Mouse (Mus musculus) hindbrain, embryonic 12.5 days (tissue): ENCODE measurements at regions not wholly inside any gene's neighbourhood (a gene's known extent, or its start where the extent isn't known, plus 50 kb on each side); places are given as distances from the start of the nearest gene placed in this dataset.
A peak's percentile ranks its signal among the peaks of the same experiment; 100 is the strongest.

ENCODE experiments used
- ATAC-seq: fragments of 200-750 bp; cut with Nextera tagmentation; 2 replicates; pipeline ENCODE4 v1.8.0; 2017; ENCODE audit warnings: moderate TSS enrichment; ENCODE audit not compliant: low FRiP score
- H3K27ac ChIP-seq: fragments of 300-500 bp; sonication (generic); 2 replicates; pipeline ENCODE4 v1.5.1; 2016; ENCODE audit warnings: mild to moderate bottlenecking
- H3K27me3 ChIP-seq: fragments of 300-500 bp; sonication (generic); 2 replicates; pipeline ENCODE4 v1.6.1; 2016; ENCODE audit warnings: mild to moderate bottlenecking
- H3K36me3 ChIP-seq: fragments of 300-500 bp; sonication (generic); 2 replicates; pipeline ENCODE4 v1.6.1; 2016; ENCODE audit warnings: mild to moderate bottlenecking
- H3K4me1 ChIP-seq: fragments of 300-500 bp; sonication (generic); 2 replicates; pipeline ENCODE4 v1.6.1; 2016
- H3K4me2 ChIP-seq: fragments of 300-500 bp; sonication (generic); replicated peaks from 2 replicates; pipeline ENCODE4 v1.6.1; 2016; ENCODE audit warnings: mild to moderate bottlenecking
- H3K4me3 ChIP-seq: fragments of 300-500 bp; sonication (generic); 2 replicates; pipeline ENCODE4 v1.5.1; 2016; ENCODE audit warnings: mild to moderate bottlenecking
- H3K9ac ChIP-seq: fragments of 300-500 bp; sonication (generic); 2 replicates; pipeline ENCODE4 v1.6.1; 2016; ENCODE audit warnings: mild to moderate bottlenecking, moderate library complexity
- H3K9me3 ChIP-seq: fragments of 300-500 bp; sonication (generic); replicated peaks from 2 replicates; pipeline ENCODE4 v1.6.1; 2016; ENCODE audit warnings: mild to moderate bottlenecking
- WGBS: fragments of 180-500 bp; shearing (Covaris S2); methylation state at CpG from one replicate; pipeline ENCODE4 v1.1.7; 2016; 5-methylcytosine and 5-hydroxymethylcytosine counted together

DNA sequence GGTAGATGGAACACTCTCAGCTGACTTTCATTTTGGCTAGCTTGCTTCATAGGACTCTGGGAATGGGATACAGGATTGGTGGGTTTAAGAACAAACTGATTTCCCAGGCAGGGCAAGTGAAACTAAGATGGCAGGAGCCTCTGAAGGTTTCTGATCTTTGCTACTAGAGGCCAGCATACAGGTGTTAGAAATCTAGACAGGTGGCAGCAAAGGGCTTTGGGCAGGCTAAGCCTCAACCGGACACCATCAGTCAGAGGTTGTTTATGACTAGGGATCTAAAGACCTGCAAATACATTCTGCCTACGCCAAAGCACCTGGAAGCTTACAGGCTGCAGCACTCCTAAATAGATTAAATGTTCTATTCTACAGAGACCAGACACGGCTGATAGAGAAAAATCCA is 2233.4 kb downstream of the 4930444P10Rik start:
- 79% methylated on average over 3 of the region's 3 CpGs for WGBS
- Histone ChIP-seq H3K36me3 (no peaks in the 10 kb centered on the region), H3K9ac (no peak overlapping the region), H3K4me1 (peaks cover 11% of the 10 kb centered on the region; the same call in 1 of the 2 replicates), H3K4me3 (no peak overlapping the region), H3K4me2 (no peak overlapping the region), H3K27me3 (peaks cover 5% of the 10 kb centered on the region; the same call in 1 of the 2 replicates), H3K9me3 (no peaks in the 10 kb centered on the region), H3K27ac (no peak overlapping the region)
- no peak for ATAC-seq

DNA sequence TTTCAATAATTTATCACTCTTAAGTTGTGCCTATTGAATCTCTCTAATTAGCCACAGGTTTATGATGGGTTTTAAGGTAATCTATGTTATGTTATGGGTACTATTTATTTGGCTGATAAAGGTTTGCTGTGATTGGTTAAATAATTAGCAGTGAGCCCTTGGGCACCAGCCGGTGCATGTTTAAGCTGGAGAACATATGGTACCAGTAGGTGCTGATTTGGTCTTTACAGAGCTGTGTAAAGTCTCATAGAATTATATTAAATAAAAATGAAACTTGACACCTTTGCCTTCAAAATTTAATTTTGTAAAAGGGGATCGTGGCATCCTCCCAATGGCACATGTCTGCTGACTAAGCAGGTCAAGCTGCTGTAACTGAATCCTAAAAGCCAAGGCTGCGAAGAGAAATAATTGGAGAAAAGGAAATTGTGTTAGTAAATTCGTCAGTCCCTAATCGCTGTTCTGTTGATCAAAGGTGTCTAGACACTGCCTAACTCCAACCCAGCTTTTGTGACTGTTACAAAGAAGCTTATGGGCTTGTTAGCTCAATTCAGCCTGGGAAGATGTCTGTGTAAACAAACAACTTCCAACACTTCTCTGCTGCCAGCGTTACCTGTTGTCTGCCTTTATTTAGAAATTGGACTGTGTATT is 2234.6 kb downstream of the 4930444P10Rik start:
- Histone ChIP-seq H3K9ac (no peak overlapping the region), H3K4me2 (no peak overlapping the region), H3K9me3 (no peaks in the 10 kb centered on the region), H3K4me1 (peaks cover 11% of the 10 kb centered on the region; the same call in 1 of the 2 replicates), H3K27ac (no peak overlapping the region), H3K27me3 (peaks cover 5% of the 10 kb centered on the region; the same call in 1 of the 2 replicates), H3K4me3 (no peak overlapping the region), H3K36me3 (no peaks in the 10 kb centered on the region)
- WGBS: 58% methylated on average over 6 of the region's 6 CpGs
- no peak for ATAC-seq

DNA sequence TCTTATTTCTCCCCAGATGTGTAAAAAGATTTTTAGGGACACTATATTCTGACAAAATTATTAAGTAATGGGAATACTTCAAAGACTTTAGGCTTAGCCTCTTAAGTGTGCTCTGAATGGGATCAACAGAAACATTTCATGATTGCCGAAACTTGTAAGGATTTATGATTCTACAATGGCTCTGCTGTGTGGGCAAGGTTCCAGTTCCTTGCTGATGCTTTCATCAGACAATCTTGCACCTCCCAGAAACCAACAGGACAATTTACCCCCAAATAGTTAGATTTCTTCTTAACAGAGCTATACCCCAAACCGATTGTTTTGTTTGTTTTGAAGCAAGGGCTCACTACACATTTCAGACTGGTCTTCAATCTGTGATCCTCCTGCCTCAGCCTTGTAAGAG is 2236.1 kb downstream of the 4930444P10Rik start:
- H3K4me3 ChIP-seq: no peak overlapping the region
- no peak overlapping the region for H3K4me2 ChIP-seq
- H3K36me3 ChIP-seq: no peaks in the 10 kb centered on the region
- peaks cover 11% of the 10 kb centered on the region; the same call in 1 of the 2 replicates for H3K4me1 ChIP-seq
- H3K27ac ChIP-seq: no peak overlapping the region
- 90% methylated on average over 2 of the region's 2 CpGs for WGBS
- peaks cover 5% of the 10 kb centered on the region; the same call in 1 of the 2 replicates for H3K27me3 ChIP-seq
- no peak overlapping the region for H3K9ac ChIP-seq
- ATAC-seq: no peak
- H3K9me3 ChIP-seq: no peaks in the 10 kb centered on the region

DNA sequence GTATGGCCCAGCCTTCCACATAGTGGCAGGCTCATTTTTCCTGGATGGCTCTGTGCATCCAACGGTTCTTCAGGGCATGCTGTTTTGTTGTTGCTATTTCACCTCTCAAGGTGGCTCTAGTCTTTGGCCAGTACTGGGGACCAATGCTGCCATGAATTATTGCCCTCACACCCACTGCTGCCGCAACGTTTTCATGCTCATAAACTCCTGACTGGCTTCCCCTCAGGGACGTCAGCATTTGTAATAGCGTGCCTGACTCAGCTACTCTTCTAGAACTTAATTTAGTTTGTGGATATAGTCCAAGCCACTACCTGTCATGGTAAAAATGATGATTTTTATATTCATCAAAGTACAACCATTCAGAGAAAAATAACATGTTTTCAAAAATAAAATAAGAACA is 2242.0 kb downstream of the 4930444P10Rik start:
- ATAC-seq: no peak
- Histone ChIP-seq H3K4me2 (no peak overlapping the region), H3K9me3 (no peaks in the 10 kb centered on the region), H3K4me3 (no peak overlapping the region), H3K27me3 (no peaks in the 10 kb centered on the region), H3K27ac (no peak overlapping the region), H3K4me1 (no peaks in the 10 kb centered on the region), H3K36me3 (no peaks in the 10 kb centered on the region), H3K9ac (no peak overlapping the region)
- WGBS: 82% methylated on average over 5 of the region's 5 CpGs

DNA sequence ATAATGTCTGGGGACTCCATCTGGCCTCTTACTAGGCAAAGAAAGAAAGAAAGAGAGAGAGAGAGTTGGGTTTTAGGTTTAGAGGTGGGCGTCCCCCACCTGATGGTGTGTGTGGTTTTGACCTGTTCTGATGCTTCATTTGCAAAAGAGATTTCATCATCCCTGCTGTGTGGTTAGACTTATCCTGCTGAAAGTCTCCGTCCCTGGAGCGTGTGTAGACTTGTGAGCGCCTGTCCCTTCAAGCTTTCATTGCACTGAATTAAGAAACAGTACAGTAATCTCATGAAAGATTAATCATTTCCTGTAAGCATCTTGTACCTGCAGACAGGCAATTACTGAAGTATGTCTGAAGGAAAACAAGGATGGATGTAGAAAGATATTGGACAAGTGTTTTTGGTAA is 2244.1 kb downstream of the 4930444P10Rik start:
- H3K27me3 ChIP-seq: no peaks in the 10 kb centered on the region
- H3K4me2 ChIP-seq: no peak overlapping the region
- 79% methylated on average over 4 of the region's 4 CpGs for WGBS
- H3K27ac ChIP-seq: no peak overlapping the region
- H3K9me3 ChIP-seq: no peaks in the 10 kb centered on the region
- H3K4me1 ChIP-seq: no peaks in the 10 kb centered on the region
- no peak overlapping the region for H3K9ac ChIP-seq
- no peaks in the 10 kb centered on the region for H3K36me3 ChIP-seq
- ATAC-seq: no peak
- no peak overlapping the region for H3K4me3 ChIP-seq

DNA sequence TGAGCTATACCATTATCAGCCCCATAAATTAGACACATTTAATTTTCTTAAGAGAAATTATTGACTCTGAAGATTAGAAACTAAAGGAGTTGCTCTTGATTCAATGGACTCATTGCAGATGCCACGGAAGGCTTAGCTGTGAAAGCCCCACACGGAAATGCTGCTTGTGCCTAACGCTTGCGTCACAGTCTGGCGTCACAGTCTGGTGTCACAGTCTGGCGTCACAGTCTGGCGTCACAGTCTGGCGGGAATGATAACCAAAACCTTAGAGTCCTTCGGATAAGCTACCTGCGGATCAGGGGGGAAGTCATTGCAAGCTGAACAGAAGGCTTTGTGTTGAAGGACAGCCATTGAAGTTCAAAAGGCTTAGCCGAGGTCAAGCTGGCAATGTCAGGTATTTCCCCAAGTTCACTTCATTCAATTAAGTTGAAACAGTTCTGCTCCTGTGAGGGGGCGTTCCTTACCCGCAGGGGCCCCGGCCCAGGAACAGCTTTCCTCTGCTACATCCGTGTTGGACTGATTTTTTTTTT is 2246.7 kb downstream of the 4930444P10Rik start:
- no peaks in the 10 kb centered on the region for H3K27me3 ChIP-seq
- H3K4me1 ChIP-seq: no peaks in the 10 kb centered on the region
- H3K27ac ChIP-seq: no peak overlapping the region
- no peaks in the 10 kb centered on the region for H3K36me3 ChIP-seq
- 70% methylated on average over 15 of the region's 15 CpGs for WGBS
- H3K9ac ChIP-seq: no peak overlapping the region
- H3K4me3 ChIP-seq: no peak overlapping the region
- no peak overlapping the region for H3K4me2 ChIP-seq
- no peaks in the 10 kb centered on the region for H3K9me3 ChIP-seq
- no peak for ATAC-seq

DNA sequence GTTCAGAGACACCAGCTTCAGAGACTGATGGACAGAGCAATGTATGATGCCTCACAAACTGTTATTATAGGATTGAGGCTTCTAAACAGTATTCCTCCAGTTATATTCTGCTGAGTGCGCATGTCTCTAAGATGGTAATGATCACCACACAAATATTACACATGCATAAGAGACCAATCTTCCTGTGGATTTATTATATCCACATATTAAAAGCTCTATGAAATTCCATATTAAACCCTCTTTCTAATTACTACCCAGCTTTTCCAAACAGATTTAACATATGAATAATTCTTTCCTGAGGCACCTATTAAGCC is 2252.9 kb downstream of the 4930444P10Rik start:
- Histone ChIP-seq H3K27me3 (no peaks in the 10 kb centered on the region), H3K9me3 (no peaks in the 10 kb centered on the region), H3K4me2 (no peak overlapping the region), H3K4me3 (no peak overlapping the region), H3K36me3 (no peaks in the 10 kb centered on the region), H3K9ac (no peak overlapping the region), H3K27ac (no peak overlapping the region), H3K4me1 (peaks cover 6% of the 10 kb centered on the region)
- WGBS: 93% methylated on average over 1 of the region's 1 CpGs
- no peak for ATAC-seq

DNA sequence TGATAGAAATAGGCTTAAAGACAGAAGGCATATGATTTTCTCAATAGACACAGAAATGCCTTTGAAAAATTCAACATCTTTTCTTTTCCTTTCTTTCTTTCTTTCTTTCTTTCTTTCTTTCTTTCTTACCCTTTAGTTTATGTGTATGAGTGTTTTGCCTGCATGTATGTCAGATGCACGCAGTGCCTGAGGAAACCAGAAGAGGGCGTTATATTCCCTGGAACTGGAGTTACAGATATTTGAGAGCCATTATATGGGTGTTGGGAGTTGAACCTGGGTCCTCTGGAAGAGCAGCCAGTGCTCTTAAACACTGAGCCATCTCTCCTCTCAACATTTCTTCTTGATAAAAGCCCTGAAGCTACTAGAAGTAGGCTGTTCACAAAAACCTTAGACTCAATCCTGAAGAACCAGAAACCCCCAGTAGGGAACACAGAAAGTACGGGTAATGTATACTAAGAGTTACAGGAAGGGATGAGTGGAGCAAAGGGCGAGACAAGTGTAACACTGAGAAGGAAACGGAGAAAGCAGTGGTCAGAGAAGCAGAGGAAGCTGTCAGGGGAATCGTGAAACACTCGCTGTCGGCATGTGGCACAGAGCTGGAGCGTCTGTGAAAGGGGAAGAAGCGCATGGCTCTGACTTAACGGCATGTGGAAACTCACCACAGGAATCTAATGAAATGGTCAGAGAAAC is 2253.4 kb downstream of the 4930444P10Rik start:
- Histone ChIP-seq H3K4me2 (no peak overlapping the region), H3K4me3 (no peak overlapping the region), H3K9ac (no peak overlapping the region), H3K27ac (no peak overlapping the region), H3K9me3 (no peaks in the 10 kb centered on the region), H3K36me3 (no peaks in the 10 kb centered on the region), H3K27me3 (no peaks in the 10 kb centered on the region), H3K4me1 (peaks cover 10% of the 10 kb centered on the region)
- no peak for ATAC-seq
- 57% methylated on average over 11 of the region's 11 CpGs for WGBS

DNA sequence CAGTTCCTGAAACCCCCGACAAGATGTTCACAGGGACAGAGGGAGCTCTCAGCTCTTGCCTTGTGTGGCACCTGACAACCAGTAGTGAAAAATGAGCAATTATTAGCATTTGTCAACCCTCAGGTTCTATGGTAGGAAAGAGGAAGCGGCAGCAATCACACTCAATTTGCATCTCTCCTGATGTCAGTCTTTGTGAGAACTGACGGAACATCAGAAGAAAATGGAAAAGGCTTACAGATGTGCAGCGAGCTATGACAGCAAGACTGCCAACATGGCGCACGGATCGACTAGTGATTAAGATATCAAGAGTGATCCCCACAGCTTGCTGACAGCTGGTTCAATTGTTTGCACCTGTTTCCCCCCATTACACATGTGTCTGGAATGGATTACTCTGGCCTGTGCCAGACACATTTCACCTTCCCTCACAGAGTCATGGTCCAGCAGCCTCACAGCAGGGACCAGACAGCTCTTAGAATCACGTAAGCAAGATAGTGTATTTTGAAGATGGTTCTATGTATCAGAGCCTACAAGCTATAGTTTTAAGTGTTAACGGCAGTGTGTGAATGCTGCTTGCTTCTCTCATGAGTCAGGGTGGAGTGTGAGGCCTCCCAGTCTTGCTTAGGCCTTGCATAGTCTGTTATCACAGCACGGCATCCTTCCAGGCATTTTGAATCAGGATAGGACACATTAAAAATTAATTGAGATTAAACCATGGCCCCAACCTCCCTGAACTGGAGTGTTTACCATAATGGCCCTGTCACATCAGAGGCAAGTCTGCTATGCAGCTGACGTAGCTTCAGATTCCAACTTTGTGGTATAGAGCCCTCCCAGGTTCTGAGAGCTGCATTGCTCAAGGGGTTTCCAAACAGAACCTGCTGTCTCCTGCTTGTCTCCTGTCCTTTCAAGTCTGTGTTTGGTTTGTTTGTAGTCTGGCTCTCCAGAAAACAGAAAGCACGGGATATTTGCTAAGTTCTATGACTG is 2258.0 kb downstream of the 4930444P10Rik start:
- WGBS: 52% methylated on average over 12 of the region's 12 CpGs
- no peak overlapping the region for H3K4me3 ChIP-seq
- ATAC-seq: peak; percentile 90
- peaks cover 10% of the 10 kb centered on the region for H3K4me1 ChIP-seq
- no peak overlapping the region for H3K9ac ChIP-seq
- H3K27me3 ChIP-seq: no peaks in the 10 kb centered on the region
- no peak overlapping the region for H3K4me2 ChIP-seq
- no peaks in the 10 kb centered on the region for H3K36me3 ChIP-seq
- H3K9me3 ChIP-seq: no peaks in the 10 kb centered on the region
- H3K27ac ChIP-seq: no peak overlapping the region; the same call in 1 of the 2 replicates

DNA sequence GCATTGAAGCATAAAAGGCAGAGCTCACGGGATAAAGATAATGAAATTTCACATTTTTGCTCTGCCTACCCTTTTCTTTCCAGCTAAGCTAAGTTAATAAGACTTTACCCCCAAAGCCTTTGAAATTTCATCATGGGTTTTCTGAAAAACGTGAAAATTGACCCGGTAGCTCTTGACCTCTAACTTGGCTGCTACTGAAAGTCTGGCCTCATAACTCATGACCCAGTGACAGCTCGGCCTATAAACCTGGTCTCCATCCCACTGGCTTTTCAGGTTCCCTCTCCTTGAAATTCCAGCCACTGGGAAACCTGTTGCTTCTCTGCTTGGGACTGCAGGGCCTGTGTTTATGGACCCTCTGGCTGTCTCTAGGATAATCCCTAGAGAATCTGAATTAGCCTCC is 2285.3 kb downstream of the 4930444P10Rik start:
- no peak for ATAC-seq
- Histone ChIP-seq H3K36me3 (no peaks in the 10 kb centered on the region), H3K27ac (no peak overlapping the region), H3K27me3 (no peaks in the 10 kb centered on the region), H3K4me2 (no peak overlapping the region), H3K9ac (no peak overlapping the region), H3K9me3 (no peaks in the 10 kb centered on the region), H3K4me1 (no peaks in the 10 kb centered on the region), H3K4me3 (no peak overlapping the region)
- 41% methylated on average over 4 of the region's 4 CpGs for WGBS

DNA sequence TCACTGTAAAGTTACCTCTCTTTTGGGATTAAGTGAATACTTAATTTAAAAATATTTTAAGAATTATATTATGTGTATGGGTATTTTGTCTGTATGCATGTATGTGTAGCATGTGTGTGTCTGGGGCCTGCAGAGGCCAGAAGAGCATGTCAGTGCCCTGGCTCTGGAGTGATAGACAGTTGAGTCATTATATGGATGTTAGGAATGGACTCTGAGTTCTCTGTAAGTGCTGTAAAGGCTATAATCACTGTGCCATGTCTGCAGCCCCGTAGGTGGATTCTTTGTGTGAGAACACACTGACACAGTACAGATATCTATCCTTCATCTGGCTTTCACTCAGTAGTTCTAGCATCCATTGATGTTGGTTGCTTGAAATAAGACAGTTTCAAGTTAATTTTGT is 2292.7 kb downstream of the 4930444P10Rik start:
- Histone ChIP-seq H3K27me3 (no peaks in the 10 kb centered on the region), H3K27ac (no peak overlapping the region), H3K36me3 (no peaks in the 10 kb centered on the region), H3K4me1 (no peaks in the 10 kb centered on the region), H3K9me3 (no peaks in the 10 kb centered on the region), H3K4me2 (no peak overlapping the region), H3K9ac (no peak overlapping the region), H3K4me3 (no peak overlapping the region)
- 84% methylated on average over 1 of the region's 1 CpGs for WGBS
- no peak for ATAC-seq

DNA sequence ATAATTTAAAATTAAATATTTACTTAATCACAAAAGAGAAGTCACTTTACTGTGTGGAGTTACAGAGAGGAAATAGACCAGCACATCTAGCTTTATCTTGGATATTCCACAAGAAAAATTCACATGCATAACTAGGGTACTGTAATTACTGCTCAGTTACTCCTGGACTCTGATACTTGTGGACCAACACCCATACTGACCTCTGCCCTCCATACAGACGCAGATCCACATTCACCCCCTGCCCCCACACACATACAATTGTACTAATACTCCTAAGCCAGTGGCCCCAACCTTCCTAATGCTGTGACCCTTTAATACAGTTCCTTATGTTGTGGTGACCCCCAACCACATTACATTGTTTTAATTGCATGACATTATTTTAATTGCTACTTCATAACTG is 2294.3 kb downstream of the 4930444P10Rik start:
- Histone ChIP-seq H3K9me3 (no peaks in the 10 kb centered on the region), H3K4me1 (no peaks in the 10 kb centered on the region), H3K9ac (no peak overlapping the region), H3K27ac (no peak overlapping the region), H3K4me3 (no peak overlapping the region), H3K4me2 (no peak overlapping the region), H3K27me3 (no peaks in the 10 kb centered on the region), H3K36me3 (no peaks in the 10 kb centered on the region)
- 70% methylated on average over 1 of the region's 1 CpGs for WGBS
- ATAC-seq: no peak
